Mouse (Mus musculus): ENCODE data around the gene Tex264. TPM values are rescaled to one million over a fixed set of nuclear protein-coding genes. Genes with fewer than 3 reads are reported as not detected.
A peak's percentile ranks its signal among the peaks of the same experiment; 100 is the strongest.

The Tex264 gene
- polyA plus RNA-seq, 1 experiment from 2014 or later = 88.0 TPM

- H3K27me3 ChIP-seq (ENCODE audit: insufficient read depth, low read length) = no peaks in the 10 kb centered on the region
- no peak overlapping the region for H3K27ac ChIP-seq (ENCODE audit: low read length)
- no peak overlapping the region for H3K4me2 ChIP-seq (replicated peaks; ENCODE audit: low read depth, low read length)
- H3K4me3 ChIP-seq (ENCODE audit: low read length) = no peak overlapping the region
- no peak for ATAC-seq (ENCODE audit: low FRiP score, low TSS enrichment)
- 78% methylated on average over 2 of the region's 2 CpGs for WGBS
- no peaks in the 10 kb centered on the region for H3K9me3 ChIP-seq (ENCODE audit: low read length)
- H3K36me3 ChIP-seq (ENCODE audit: insufficient read depth, low read length) = peaks cover 16% of the 10 kb centered on the region
- no peaks in the 10 kb centered on the region for H3K4me1 ChIP-seq (ENCODE audit: insufficient read depth, low read length)
- no peak overlapping the region for H3K9ac ChIP-seq (replicated peaks; ENCODE audit: low read length)
These were observed 11.9 kb downstream of the Tex264 start for GRCm38 (mm10) chr9:106673860-106674259.

- no peak overlapping the region for H3K27ac ChIP-seq (ENCODE audit: low read length)
- H3K4me3 ChIP-seq (ENCODE audit: low read length) = no peak overlapping the region
- H3K4me2 ChIP-seq (replicated peaks; ENCODE audit: low read depth, low read length) = no peak overlapping the region
- no peak overlapping the region for H3K9ac ChIP-seq (replicated peaks; ENCODE audit: low read length)
- H3K4me1 ChIP-seq (ENCODE audit: insufficient read depth, low read length) = no peaks in the 10 kb centered on the region
- H3K9me3 ChIP-seq (ENCODE audit: low read length) = no peaks in the 10 kb centered on the region
- 86% methylated on average over 6 of the region's 6 CpGs for WGBS
- no peak for ATAC-seq (ENCODE audit: low FRiP score, low TSS enrichment)
- H3K36me3 ChIP-seq (ENCODE audit: insufficient read depth, low read length) = peaks cover 55% of the 10 kb centered on the region
- H3K27me3 ChIP-seq (ENCODE audit: insufficient read depth, low read length) = no peaks in the 10 kb centered on the region
These were observed 20.9 kb downstream of the Tex264 start for GRCm38 (mm10) chr9:106664856-106665255.

GRCm38 (mm10) chr9:106664433-106664832 lies 21.3 kb downstream of the Tex264 start:
- no peaks in the 10 kb centered on the region for H3K27me3 ChIP-seq (ENCODE audit: insufficient read depth, low read length)
- no peak overlapping the region for H3K27ac ChIP-seq (ENCODE audit: low read length)
- no peak overlapping the region for H3K9ac ChIP-seq (replicated peaks; ENCODE audit: low read length)
- WGBS = 83% methylated on average over 4 of the region's 4 CpGs
- no peak for ATAC-seq (ENCODE audit: low FRiP score, low TSS enrichment)
- peaks cover 53% of the 10 kb centered on the region for H3K36me3 ChIP-seq (ENCODE audit: insufficient read depth, low read length)
- H3K4me2 ChIP-seq (replicated peaks; ENCODE audit: low read depth, low read length) = no peak overlapping the region
- no peaks in the 10 kb centered on the region for H3K9me3 ChIP-seq (ENCODE audit: low read length)
- no peaks in the 10 kb centered on the region for H3K4me1 ChIP-seq (ENCODE audit: insufficient read depth, low read length)
- no peak overlapping the region for H3K4me3 ChIP-seq (ENCODE audit: low read length)

GRCm38 (mm10) chr9:106663200-106663599 lies 22.5 kb downstream of the Tex264 start:
- H3K9me3 ChIP-seq (ENCODE audit: low read length) = no peaks in the 10 kb centered on the region
- WGBS = 71% methylated on average over 6 of the region's 6 CpGs
- ATAC-seq (ENCODE audit: low FRiP score, low TSS enrichment) = no peak
- H3K36me3 ChIP-seq (ENCODE audit: insufficient read depth, low read length) = peaks cover 49% of the 10 kb centered on the region
- no peak overlapping the region for H3K4me3 ChIP-seq (ENCODE audit: low read length)
- H3K27ac ChIP-seq (ENCODE audit: low read length) = no peak overlapping the region
- no peaks in the 10 kb centered on the region for H3K4me1 ChIP-seq (ENCODE audit: insufficient read depth, low read length)
- no peaks in the 10 kb centered on the region for H3K27me3 ChIP-seq (ENCODE audit: insufficient read depth, low read length)
- no peak overlapping the region for H3K9ac ChIP-seq (replicated peaks; ENCODE audit: low read length)
- no peak overlapping the region for H3K4me2 ChIP-seq (replicated peaks; ENCODE audit: low read depth, low read length)

- peaks cover 31% of the 10 kb centered on the region for H3K36me3 ChIP-seq (ENCODE audit: insufficient read depth, low read length)
- H3K4me2 ChIP-seq (replicated peaks; ENCODE audit: low read depth, low read length) = no peak overlapping the region
- 91% methylated on average over 1 of the region's 1 CpGs for WGBS
- no peak overlapping the region for H3K27ac ChIP-seq (ENCODE audit: low read length)
- peaks cover 6% of the 10 kb centered on the region for H3K27me3 ChIP-seq (ENCODE audit: insufficient read depth, low read length)
- H3K9me3 ChIP-seq (ENCODE audit: low read length) = no peaks in the 10 kb centered on the region
- ATAC-seq (ENCODE audit: low FRiP score, low TSS enrichment) = no peak
- no peak overlapping the region for H3K9ac ChIP-seq (replicated peaks; ENCODE audit: low read length)
- H3K4me3 ChIP-seq (ENCODE audit: low read length) = no peak overlapping the region
- peaks cover 6% of the 10 kb centered on the region for H3K4me1 ChIP-seq (ENCODE audit: insufficient read depth, low read length)
These were observed 25.8 kb downstream of the Tex264 start for GRCm38 (mm10) chr9:106659935-106660334.

GRCm38 (mm10) chr9:106659441-106659840 lies 26.3 kb downstream of the Tex264 start:
- H3K4me1 ChIP-seq (ENCODE audit: insufficient read depth, low read length) = peaks cover 6% of the 10 kb centered on the region
- H3K4me2 ChIP-seq (replicated peaks; ENCODE audit: low read depth, low read length) = no peak overlapping the region
- H3K9ac ChIP-seq (replicated peaks; ENCODE audit: low read length) = no peak overlapping the region
- no peak overlapping the region for H3K4me3 ChIP-seq (ENCODE audit: low read length)
- WGBS = 64% methylated on average over 7 of the region's 7 CpGs
- no peaks in the 10 kb centered on the region for H3K9me3 ChIP-seq (ENCODE audit: low read length)
- no peak for ATAC-seq (ENCODE audit: low FRiP score, low TSS enrichment)
- peaks cover 11% of the 10 kb centered on the region for H3K27me3 ChIP-seq (ENCODE audit: insufficient read depth, low read length)
- H3K27ac ChIP-seq (ENCODE audit: low read length) = no peak overlapping the region
- peaks cover 31% of the 10 kb centered on the region for H3K36me3 ChIP-seq (ENCODE audit: insufficient read depth, low read length)

GRCm38 (mm10) chr9:106657592-106657991 lies 28.1 kb downstream of the Tex264 start:
- Histone ChIP-seq H3K9me3 (ENCODE audit: low read length) (no peaks in the 10 kb centered on the region), H3K36me3 (ENCODE audit: insufficient read depth, low read length) (peaks cover 28% of the 10 kb centered on the region), H3K9ac (replicated peaks; ENCODE audit: low read length) (no peak overlapping the region), H3K27me3 (ENCODE audit: insufficient read depth, low read length) (peaks cover 13% of the 10 kb centered on the region), H3K27ac (ENCODE audit: low read length) (no peak overlapping the region), H3K4me2 (replicated peaks; ENCODE audit: low read depth, low read length) (no peak overlapping the region), H3K4me3 (ENCODE audit: low read length) (no peak overlapping the region), H3K4me1 (ENCODE audit: insufficient read depth, low read length) (peaks cover 6% of the 10 kb centered on the region)
- no peak for ATAC-seq (ENCODE audit: low FRiP score, low TSS enrichment)
- WGBS = 34% methylated on average over 5 of the region's 5 CpGs

- Histone ChIP-seq H3K27ac (ENCODE audit: low read length) (no peak overlapping the region), H3K4me3 (ENCODE audit: low read length) (no peak overlapping the region), H3K27me3 (ENCODE audit: insufficient read depth, low read length) (peaks cover 13% of the 10 kb centered on the region), H3K36me3 (ENCODE audit: insufficient read depth, low read length) (peaks cover 21% of the 10 kb centered on the region), H3K9ac (replicated peaks; ENCODE audit: low read length) (no peak overlapping the region), H3K9me3 (ENCODE audit: low read length) (no peaks in the 10 kb centered on the region), H3K4me2 (replicated peaks; ENCODE audit: low read depth, low read length) (no peak overlapping the region), H3K4me1 (ENCODE audit: insufficient read depth, low read length) (peaks cover 6% of the 10 kb centered on the region)
- WGBS = 35% methylated on average over 5 of the region's 5 CpGs
- 0 out of 2 replicates have a peak, but pooled peaks have one; percentile 18 for ATAC-seq (ENCODE audit: low FRiP score, low TSS enrichment)
These were observed 28.9 kb downstream of the Tex264 start for GRCm38 (mm10) chr9:106656820-106657219.

- peaks cover 13% of the 10 kb centered on the region for H3K27me3 ChIP-seq (ENCODE audit: insufficient read depth, low read length)
- no peak within 1 kb of the TSS for H3K27ac ChIP-seq (ENCODE audit: low read length)
- H3K9me3 ChIP-seq (ENCODE audit: low read length) = no peaks in the 10 kb centered on the region
- H3K4me2 ChIP-seq (replicated peaks; ENCODE audit: low read depth, low read length) = peak within 1 kb of the TSS; percentile 56
- no peak within 1 kb of the TSS for H3K9ac ChIP-seq (replicated peaks; ENCODE audit: low read length)
- H3K4me1 ChIP-seq (ENCODE audit: insufficient read depth, low read length) = peaks cover 6% of the 10 kb centered on the region
- peak within 1 kb of the TSS; percentile 34 for H3K4me3 ChIP-seq (ENCODE audit: low read length)
- ATAC-seq (ENCODE audit: low FRiP score, low TSS enrichment) = peak; percentile 83
- under 1% methylated on average over 42 of the region's 44 CpGs for WGBS
- peaks cover 14% of the 10 kb centered on the region for H3K36me3 ChIP-seq (ENCODE audit: insufficient read depth, low read length)
These were observed 29.6 kb downstream of the Tex264 start, which contains the start of gene Grm2 for GRCm38 (mm10) chr9:106655884-106656720. Grm2 (minus strand) TSS chr9:106656082.

- 73% methylated on average over 1 of the region's 1 CpGs for WGBS
- no peak for ATAC-seq (ENCODE audit: low FRiP score, low TSS enrichment)
- H3K9ac ChIP-seq (replicated peaks; ENCODE audit: low read length) = no peak overlapping the region
- H3K4me1 ChIP-seq (ENCODE audit: insufficient read depth, low read length) = peaks cover 6% of the 10 kb centered on the region
- H3K9me3 ChIP-seq (ENCODE audit: low read length) = no peaks in the 10 kb centered on the region
- no peak overlapping the region for H3K4me2 ChIP-seq (replicated peaks; ENCODE audit: low read depth, low read length)
- peaks cover 13% of the 10 kb centered on the region for H3K27me3 ChIP-seq (ENCODE audit: insufficient read depth, low read length)
- H3K36me3 ChIP-seq (ENCODE audit: insufficient read depth, low read length) = no peaks in the 10 kb centered on the region
- no peak overlapping the region for H3K4me3 ChIP-seq (ENCODE audit: low read length)
- no peak overlapping the region for H3K27ac ChIP-seq (ENCODE audit: low read length)
These were observed 33.0 kb downstream of the Tex264 start for GRCm38 (mm10) chr9:106652720-106653119.

Data from kidney, embryonic 16.5 days (tissue).